Mouse (Mus musculus): ENCODE data around the gene Pcdh15.

Gene Pcdh15

DNA sequence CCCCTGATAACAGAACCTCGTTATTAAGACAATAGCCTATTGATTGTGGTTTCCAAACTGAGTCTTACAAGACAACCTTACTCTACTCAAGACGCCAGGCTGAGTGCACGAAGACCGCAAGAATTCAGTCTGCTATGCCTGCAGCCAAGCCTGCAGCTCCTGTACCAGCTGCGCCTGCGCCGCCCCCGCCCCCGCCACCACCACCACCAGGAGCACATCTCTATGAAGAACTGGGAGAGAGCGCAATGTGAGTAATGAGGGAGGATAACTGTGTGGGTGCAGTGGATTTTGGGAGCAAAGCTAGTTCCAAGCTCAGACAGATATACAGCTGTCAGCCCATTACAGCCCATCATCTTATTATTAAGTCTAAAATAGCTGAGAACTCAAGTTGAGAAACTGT is 1527.5 kb downstream of the Pcdh15 start:
- 41% methylated on average over 10 of the region's 10 CpGs for WGBS

- WGBS: 69% methylated on average over 9 of the region's 9 CpGs
Measured at GRCm38 (mm10) chr10:74631314-74631713, 1532.2 kb downstream of the Pcdh15 start.

GRCm38 (mm10) chr10:74637040-74637439 is 1537.9 kb downstream of the Pcdh15 start:
- WGBS: 58% methylated on average over 4 of the region's 4 CpGs

GRCm38 (mm10) chr10:74642125-74642524 is 1543.0 kb downstream of the Pcdh15 start:
- WGBS: 67% methylated on average over 6 of the region's 6 CpGs

DNA sequence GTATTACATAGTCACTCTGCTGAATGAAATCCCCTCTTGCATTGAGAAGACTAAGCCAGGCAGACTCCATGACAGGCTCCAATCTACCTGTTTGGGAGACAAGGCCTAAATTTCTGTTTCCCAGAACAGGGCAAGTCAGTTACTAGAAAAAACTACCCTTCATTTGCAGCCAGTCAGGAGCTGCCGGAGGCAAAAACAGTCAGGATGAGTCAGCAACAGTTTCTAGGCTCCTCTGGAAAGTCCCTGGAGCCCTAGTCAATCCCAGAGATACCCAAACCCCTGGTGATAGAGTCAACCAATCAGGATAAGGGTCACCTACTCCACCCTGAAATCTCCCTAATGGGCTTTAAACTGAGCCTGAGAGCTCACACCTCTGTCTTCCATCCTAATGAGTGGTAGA is 1564.0 kb downstream of the Pcdh15 start:
- 73% methylated on average over 1 of the region's 1 CpGs for WGBS

- WGBS: 42% methylated on average over 4 of the region's 4 CpGs
Measured at GRCm38 (mm10) chr10:74680016-74680491, 1580.9 kb downstream of the Pcdh15 start.

- WGBS: 47% methylated on average over 1 of the region's 1 CpGs
Measured at GRCm38 (mm10) chr10:74680559-74680958, 1581.4 kb downstream of the Pcdh15 start.

Data from cerebral cortex, adult 2 months (tissue).